Mouse (Mus musculus): ENCODE results near the gene Sumo1.

DNA sequence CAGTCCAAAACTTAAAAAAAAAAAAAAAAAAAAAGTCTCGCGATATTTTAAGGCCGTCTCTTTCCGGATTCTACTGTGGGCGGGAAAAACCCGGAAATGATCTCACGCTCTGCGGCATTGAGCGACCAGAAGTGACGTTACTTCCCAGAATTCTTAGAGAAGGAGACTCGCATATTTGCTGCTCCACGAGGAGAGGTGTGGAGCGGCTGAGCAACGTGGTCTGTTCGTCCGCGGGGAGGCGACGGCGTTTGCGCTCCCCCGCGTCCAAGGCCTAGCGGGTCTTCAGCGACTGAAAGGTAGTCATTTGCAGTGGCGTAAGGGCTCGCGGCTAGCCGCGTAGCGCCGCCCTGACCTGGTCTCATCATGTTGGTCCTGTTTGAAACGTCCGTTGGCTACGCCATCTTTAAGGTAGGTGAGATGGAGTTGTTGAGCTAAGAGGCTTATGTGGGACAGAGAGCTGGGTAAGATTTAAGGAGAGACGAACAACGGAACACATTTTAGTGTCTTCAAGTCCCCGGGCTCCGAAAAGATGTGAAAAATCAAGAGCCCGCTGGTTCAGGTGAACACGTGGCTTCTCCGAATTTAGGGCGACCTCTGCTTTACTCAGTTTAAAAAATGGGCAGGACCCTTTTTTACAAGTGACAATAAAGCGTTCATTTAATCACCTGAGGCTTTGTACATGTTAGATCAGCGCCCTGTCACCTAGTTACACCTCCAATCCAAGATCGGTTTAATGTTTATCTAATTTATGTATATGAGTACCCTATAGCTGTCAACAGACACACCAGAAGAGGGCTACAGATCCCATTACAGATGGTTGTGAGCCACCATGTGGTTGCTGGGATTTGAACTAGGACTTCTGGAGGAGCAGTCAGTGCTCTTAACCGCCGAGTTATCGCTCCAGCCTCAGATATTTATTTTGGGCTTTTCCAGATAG lies 14.5 kb upstream of the Sumo1 start, which contains the start of gene Nop58:
- TF ChIP-seq GATA1 (IDR thresholded peaks at IDR 0.05; ENCODE audit: borderline replicate concordance, low read length) (no peak), FLI1 (IDR thresholded peaks at IDR 0.05; ENCODE audit: low read length) (peak; percentile 96)

Measured in megakaryocyte, embryonic 14.5 days (primary cell).